Mouse (Mus musculus) heart, adult 2 months (tissue): ENCODE measurements at regions not wholly inside any gene's neighbourhood (a gene's known extent, or its start where the extent isn't known, plus 50 kb on each side); places are given as distances from the start of the nearest gene placed in this dataset.

Experiments used
- CTCF ChIP-seq: fragments of 200-600 bp; IDR thresholded peaks from 2 replicates; pipeline ENCODE4 v1.8.1; 2022; ENCODE audit warnings: antibody characterized with exemption, mild to moderate bottlenecking, moderate library complexity
- POLR2A ChIP-seq: fragments of 200-500 bp; IDR thresholded peaks from 2 replicates; pipeline ENCODE4 v1.6.1; 2011; ENCODE audit warnings: mild to moderate bottlenecking, low read depth, low read length, control low read depth; ENCODE audit not compliant: insufficient read depth

DNA sequence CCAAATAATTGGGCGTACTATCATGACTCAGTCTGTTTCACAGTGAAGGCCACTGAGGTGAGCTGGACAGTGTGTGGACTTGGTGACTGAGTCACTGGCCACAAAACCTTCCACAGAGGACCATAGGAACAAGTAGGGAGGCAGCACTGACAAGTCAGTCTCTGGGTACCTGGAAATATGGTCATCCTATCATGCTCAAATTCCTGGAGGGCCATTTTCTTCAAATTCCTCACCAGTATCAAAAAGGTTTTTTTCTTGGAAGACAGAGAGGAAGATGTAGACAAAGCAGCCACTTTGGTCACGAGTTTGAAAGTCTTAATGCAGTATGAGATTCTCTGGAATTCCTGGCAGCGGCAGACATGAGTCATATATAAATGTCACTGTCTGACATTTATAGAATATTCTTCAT lies 101.8 kb upstream of the Rai14 start:
- TF ChIP-seq CTCF: no peak
- no peak for TF ChIP-seq POLR2A
